ENCODE assay signal across 26 mouse cellular contexts in the genomic region with DNA sequence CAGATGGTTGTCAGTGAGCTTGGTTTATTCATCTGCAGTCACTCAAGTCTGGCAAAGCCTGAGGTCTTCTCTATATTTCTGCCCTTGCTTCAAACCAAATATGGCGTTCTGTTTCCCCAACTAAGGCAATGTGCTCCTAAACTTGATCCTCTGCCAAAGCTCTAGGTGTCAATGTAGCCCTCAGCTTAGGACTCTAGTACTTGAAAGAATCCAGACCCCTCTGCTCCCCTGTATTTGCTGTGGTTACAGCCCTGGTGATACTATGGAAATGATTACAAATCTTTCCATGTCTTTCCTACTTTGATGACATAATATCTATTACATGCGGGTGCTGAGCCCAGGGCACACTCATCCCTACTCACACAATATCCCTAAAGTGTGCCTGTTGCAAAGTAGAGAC.
DNase-seq lines count a peak whose midpoint lies in the region; ATAC-seq and TF ChIP-seq lines count a peak whose summit lies in the region.
"Had no signal": no experiment of that assay in that cellular context is flagged by ENCODE, and none has a peak within 500 bp of the region (broad histone marks: within the 10 kb centered on the region; RNA-seq: fewer than 3 reads in every experiment).

No protein-coding gene starts in this region.

- H3K27me3 ChIP-seq in heart, embryonic 13.5 days (replicated peaks) = no peaks in the 10 kb centered on the region
- H3K27me3 ChIP-seq in heart, adult 2 months (ENCODE audit: control insufficient read depth, insufficient read depth, low read length) = no peaks in the 10 kb centered on the region
- no peaks in the 10 kb centered on the region for H3K27me3 ChIP-seq in limb, embryonic 14.5 days (ENCODE audit: control insufficient read depth, insufficient read depth, low read length)
- no peaks in the 10 kb centered on the region for H3K27me3 ChIP-seq in limb, embryonic 10.5 days (ENCODE audit: low read depth, poor library complexity, severe bottlenecking)
- H3K27me3 ChIP-seq in intestine, embryonic 15.5 days (replicated peaks) = no peaks in the 10 kb centered on the region
- H3K27me3 ChIP-seq in stomach, postnatal 0 days (ENCODE audit: control insufficient read depth, insufficient read depth, low read length) = no peaks in the 10 kb centered on the region
- H3K27me3 ChIP-seq: CH12.LX; embryonic facial prominence, embryonic 15.5 days; forebrain, embryonic 15.5 days; midbrain, embryonic 12.5 days had no signal

- no peak overlapping the region for H3K4me3 ChIP-seq in heart, embryonic 13.5 days
- H3K4me3 ChIP-seq in heart, adult 2 months = no peak overlapping the region
- H3K4me3 ChIP-seq in limb, embryonic 14.5 days (replicated peaks; ENCODE audit: low read length) = no peak overlapping the region
- H3K4me3 ChIP-seq in limb, embryonic 10.5 days = no peak overlapping the region
- no peak overlapping the region for H3K4me3 ChIP-seq in intestine, embryonic 15.5 days (replicated peaks)
- no peak overlapping the region for H3K4me3 ChIP-seq in stomach, postnatal 0 days (ENCODE audit: low read depth, low read length)
- H3K4me3 ChIP-seq: embryonic facial prominence, embryonic 15.5 days; forebrain, embryonic 15.5 days; hindbrain, embryonic 10.5 days; left cerebral cortex, adult 2 months; midbrain, embryonic 12.5 days had no signal

- no peak overlapping the region for H3K9ac ChIP-seq in heart, embryonic 13.5 days
- no peak overlapping the region for H3K9ac ChIP-seq in heart, adult 2 months (ENCODE audit: low read depth, low read length)
- H3K9ac ChIP-seq in limb, embryonic 14.5 days (ENCODE audit: low read depth, low read length, severe bottlenecking) = no peak overlapping the region
- no peak overlapping the region for H3K9ac ChIP-seq in intestine, embryonic 15.5 days
- no peak overlapping the region for H3K9ac ChIP-seq in stomach, postnatal 0 days (ENCODE audit: low read length)
- H3K9ac ChIP-seq: embryonic facial prominence, embryonic 15.5 days; forebrain, embryonic 15.5 days; liver, postnatal 0 days; midbrain, embryonic 12.5 days had no signal

- no peaks in the 10 kb centered on the region for H3K79me2 ChIP-seq in heart, adult 2 months (replicated peaks; ENCODE audit: control insufficient read depth, insufficient read depth, low read length)

- TF ChIP-seq CTCF in heart, adult 2 months (IDR thresholded peaks at IDR 0.05) = no peak
- TF ChIP-seq CTCF in stomach, postnatal 0 days (IDR thresholded peaks at IDR 0.05; ENCODE audit: low read depth) = no peak

- peaks cover 39% of the 10 kb centered on the region for H3K4me1 ChIP-seq in heart, embryonic 13.5 days
- H3K4me1 ChIP-seq in heart, adult 2 months (ENCODE audit: control insufficient read depth, insufficient read depth, low read length) = no peaks in the 10 kb centered on the region
- H3K4me1 ChIP-seq in limb, embryonic 14.5 days (ENCODE audit: control insufficient read depth, insufficient read depth, low read length) = no peaks in the 10 kb centered on the region
- peaks cover 3% of the 10 kb centered on the region; the same call in 1 of the 2 replicates for H3K4me1 ChIP-seq in limb, embryonic 10.5 days
- H3K4me1 ChIP-seq in intestine, embryonic 15.5 days (replicated peaks) = no peaks in the 10 kb centered on the region
- H3K4me1 ChIP-seq in stomach, postnatal 0 days (replicated peaks; ENCODE audit: control insufficient read depth, insufficient read depth) = no peaks in the 10 kb centered on the region
- H3K4me1 ChIP-seq: embryonic facial prominence, embryonic 15.5 days; forebrain, embryonic 15.5 days; hindbrain, embryonic 10.5 days; midbrain, embryonic 12.5 days had no signal

- TF ChIP-seq POLR2A in heart, adult 2 months (IDR thresholded peaks at IDR 0.05; ENCODE audit: insufficient read depth, low read depth, low read length) = no peak
- no peak for TF ChIP-seq POLR2A in limb, embryonic 14.5 days (IDR thresholded peaks at IDR 0.05; ENCODE audit: borderline replicate concordance, extremely low read depth, insufficient read depth, insufficient read length)

- intact Hi-C loops in heart, adult 2 months (cut with DNase I) = no loop called here

- no peak for DNase-seq in heart, adult 2 months
- DNase-seq in limb, embryonic 14.5 days (ENCODE audit: low spot score) = peak; percentile 47
- DNase-seq in limb, embryonic 10.5 days (ENCODE audit: low spot score) = no peak
- DNase-seq in stomach, postnatal 0 days (ENCODE audit: low spot score) = no peak
- DNase-seq in layer of hippocampus, adult 9-11 months = no peak
- DNase-seq: adrenal gland, adult 2 months; B cell, adult 2 months; cerebellum, adult 11 months; cerebellum, adult 9-11 months; gastrocnemius, postnatal 25 days; kidney, adult 2 months; liver, postnatal 0 days; lung, postnatal 10 days; thymus, postnatal 25 days had no signal

- no peak overlapping the region for H3K4me2 ChIP-seq in heart, embryonic 13.5 days
- H3K4me2 ChIP-seq in limb, embryonic 14.5 days (replicated peaks; ENCODE audit: low read depth, low read length, severe bottlenecking) = no peak overlapping the region
- no peak overlapping the region for H3K4me2 ChIP-seq in intestine, embryonic 15.5 days (replicated peaks)
- no peak overlapping the region for H3K4me2 ChIP-seq in stomach, postnatal 0 days (replicated peaks; ENCODE audit: low read depth)
- H3K4me2 ChIP-seq: embryonic facial prominence, embryonic 15.5 days; forebrain, embryonic 15.5 days; liver, embryonic 11.5 days; midbrain, embryonic 12.5 days had no signal

- no peaks in the 10 kb centered on the region for H3K36me3 ChIP-seq in heart, embryonic 13.5 days
- H3K36me3 ChIP-seq in heart, adult 2 months (ENCODE audit: control insufficient read depth, insufficient read depth, low read length) = no peaks in the 10 kb centered on the region
- no peaks in the 10 kb centered on the region for H3K36me3 ChIP-seq in limb, embryonic 14.5 days (ENCODE audit: control insufficient read depth, insufficient read depth, low read length)
- no peaks in the 10 kb centered on the region for H3K36me3 ChIP-seq in limb, embryonic 10.5 days
- no peaks in the 10 kb centered on the region for H3K36me3 ChIP-seq in intestine, embryonic 15.5 days
- no peaks in the 10 kb centered on the region for H3K36me3 ChIP-seq in stomach, postnatal 0 days (ENCODE audit: control insufficient read depth, insufficient read depth, low read length)
- H3K36me3 ChIP-seq: embryonic facial prominence, embryonic 15.5 days; forebrain, embryonic 15.5 days; G1E; hindbrain, embryonic 10.5 days; midbrain, embryonic 12.5 days had no signal

- no peak for TF ChIP-seq EP300 in heart, adult 2 months (IDR thresholded peaks at IDR 0.05; ENCODE audit: insufficient read depth, low read depth, low read length)
- TF ChIP-seq EP300 in stomach, postnatal 0 days (optimal IDR thresholded peaks at IDR 0.05) = no peak

- peak; percentile 42; the same call in 1 of the 2 replicates for ATAC-seq in heart, embryonic 13.5 days (ENCODE audit: extremely low read depth, insufficient number of reproducible peaks, low FRiP score, low TSS enrichment)
- ATAC-seq in limb, embryonic 14.5 days (ENCODE audit: low FRiP score, low read depth) = peak; percentile 73
- peak; percentile 80 for ATAC-seq in intestine, embryonic 15.5 days
- ATAC-seq in stomach, postnatal 0 days (ENCODE audit: low FRiP score, low TSS enrichment) = peak; percentile 76; the same call in 1 of the 2 replicates
- ATAC-seq: forebrain, embryonic 15.5 days; hindbrain, postnatal 0 days; liver, postnatal 0 days had no signal

- H3K9me3 ChIP-seq in heart, embryonic 13.5 days = no peaks in the 10 kb centered on the region
- H3K9me3 ChIP-seq in limb, embryonic 14.5 days (ENCODE audit: control insufficient read depth, low read length) = no peaks in the 10 kb centered on the region
- H3K9me3 ChIP-seq in limb, embryonic 10.5 days (replicated peaks) = no peaks in the 10 kb centered on the region
- H3K9me3 ChIP-seq in intestine, embryonic 15.5 days = no peaks in the 10 kb centered on the region
- H3K9me3 ChIP-seq in stomach, postnatal 0 days (ENCODE audit: control insufficient read depth, low read length) = no peaks in the 10 kb centered on the region
- H3K9me3 ChIP-seq: embryonic facial prominence, embryonic 15.5 days; forebrain, embryonic 15.5 days; G1E; hindbrain, embryonic 10.5 days; midbrain, embryonic 12.5 days had no signal

- peak overlapping the region; percentile 71 for H3K27ac ChIP-seq in heart, embryonic 13.5 days (replicated peaks)
- H3K27ac ChIP-seq in heart, adult 2 months = no peak overlapping the region
- no peak overlapping the region for H3K27ac ChIP-seq in limb, embryonic 14.5 days (replicated peaks; ENCODE audit: low read depth, low read length)
- H3K27ac ChIP-seq in limb, embryonic 10.5 days = no peak overlapping the region
- no peak overlapping the region for H3K27ac ChIP-seq in intestine, embryonic 15.5 days
- no peak overlapping the region; the same call in 1 of the 2 replicates for H3K27ac ChIP-seq in stomach, postnatal 0 days (replicated peaks)
- H3K27ac ChIP-seq: embryonic facial prominence, embryonic 15.5 days; forebrain, embryonic 15.5 days; hindbrain, embryonic 10.5 days; hindbrain, postnatal 0 days; kidney, postnatal 0 days; left cerebral cortex, adult 2 months; midbrain, embryonic 12.5 days had no signal

- 30% methylated on average over 2 of the region's 2 CpGs for WGBS in heart, embryonic 13.5 days
- WGBS in heart, adult 2 months = 57% methylated on average over 2 of the region's 2 CpGs
- WGBS in limb, embryonic 14.5 days = 68% methylated on average over 2 of the region's 2 CpGs
- WGBS in limb, embryonic 10.5 days = 92% methylated on average over 2 of the region's 2 CpGs
- 55% methylated on average over 2 of the region's 2 CpGs for WGBS in intestine, embryonic 15.5 days
- 67% methylated on average over 2 of the region's 2 CpGs for WGBS in stomach, postnatal 0 days
